Mouse (Mus musculus): ENCODE data around the gene Ppa1. TPM values are rescaled to one million over a fixed set of nuclear protein-coding genes. Genes with fewer than 3 reads are reported as not detected.
A peak's percentile ranks its signal among the peaks of the same experiment; 100 is the strongest.
"Not testable (repeated sequence)": the region's sequence is repeated elsewhere in the genome, so short reads cannot be mapped to it uniquely, and the experiment has no call there.

Ppa1 gene
- 243 and 249 TPM in 2 replicates for polyA plus RNA-seq (2015; fragmentation: Nextera tagmentation; extraction: Ambion mirVana)

DNA sequence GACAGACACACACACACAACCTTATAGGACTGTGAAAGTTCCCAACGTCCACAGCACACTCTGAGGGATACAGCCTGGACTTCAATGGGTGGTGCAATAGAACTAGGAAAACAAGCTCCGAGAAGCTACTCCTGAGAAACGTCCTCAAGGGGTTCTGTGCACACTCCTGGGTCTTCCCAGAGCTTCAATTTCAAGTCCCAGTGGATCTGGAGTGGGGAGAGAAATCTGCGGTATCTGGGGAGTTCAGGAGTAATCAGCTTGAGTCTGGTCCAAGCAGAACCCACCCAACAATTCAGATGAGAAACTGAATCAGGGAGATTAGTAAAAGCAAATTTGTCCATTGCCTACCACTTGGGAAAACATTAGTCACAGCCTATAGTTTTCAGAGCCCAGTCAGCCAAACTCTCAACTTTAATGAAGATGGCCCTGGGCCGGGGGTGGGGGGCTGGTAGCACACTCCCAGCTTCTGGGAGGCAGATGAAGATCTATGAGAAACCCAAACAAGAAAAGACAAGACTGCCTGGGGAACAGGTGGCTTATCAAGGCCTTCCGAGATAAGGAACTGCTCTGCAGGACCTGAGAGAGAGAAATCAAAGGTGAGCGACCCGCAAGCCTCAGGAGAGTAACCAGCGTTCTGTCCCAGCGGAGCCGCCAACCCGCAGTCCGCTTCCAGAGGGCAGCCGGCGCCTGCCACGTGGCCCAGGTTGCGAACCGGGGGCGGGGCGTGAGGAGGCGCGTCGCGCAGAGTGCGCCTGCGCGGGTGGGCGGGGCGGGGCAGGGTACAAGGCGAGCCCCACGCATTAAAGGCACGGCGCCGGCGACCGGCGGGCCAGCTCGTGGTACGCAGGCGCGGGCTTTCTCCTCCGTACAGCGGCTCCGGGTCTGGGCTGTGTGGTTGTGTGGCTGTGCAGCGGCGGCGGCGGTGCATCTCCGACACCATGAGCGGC, at the start of gene Ppa1:
Ppa1 (plus strand) TSS at position 763 of the 947 bp plus-strand sequence.
- peaks cover 7% of the 10 kb centered on the region for H3K36me3 ChIP-seq
- H3K4me1 ChIP-seq = peaks cover 21% of the 10 kb centered on the region
- no peaks in the 10 kb centered on the region for H3K27me3 ChIP-seq

GRCm38 (mm10) chr10:61599556-61600114, 48.7 kb upstream of the Ppa1 start:
- peaks cover 4% of the 10 kb centered on the region for H3K4me1 ChIP-seq
- no peak overlapping the region for H3K4me3 ChIP-seq
- H3K27me3 ChIP-seq = peaks cover 3% of the 10 kb centered on the region; the same call in 1 of the 2 replicates
- 37% methylated on average over 9 of the region's 9 CpGs for WGBS
- H3K9me3 ChIP-seq = no peaks in the 10 kb centered on the region
- H3K4me2 ChIP-seq (replicated peaks) = no peak overlapping the region
- no peak overlapping the region for H3K27ac ChIP-seq (replicated peaks)
- ATAC-seq (replicated peaks) = no peak
- no peaks in the 10 kb centered on the region for H3K36me3 ChIP-seq
- H3K9ac ChIP-seq (replicated peaks) = no peak overlapping the region

More for the DNA sequence above, at the start of gene Ppa1:
- peak within 1 kb of the TSS; percentile 86 for H3K27ac ChIP-seq (replicated peaks)
- peak within 1 kb of the TSS; percentile 92 for H3K9ac ChIP-seq (replicated peaks)
- WGBS = 2% methylated on average over 43 of the region's 50 CpGs
- ATAC-seq (replicated peaks) = peak; percentile 99
- peak within 1 kb of the TSS; percentile 87 for H3K4me3 ChIP-seq
- H3K4me2 ChIP-seq (replicated peaks) = peak within 1 kb of the TSS; percentile 81
- H3K9me3 ChIP-seq = no peaks in the 10 kb centered on the region

GRCm38 (mm10) chr10:61602283-61603033, 45.9 kb upstream of the Ppa1 start:
- no peak overlapping the region for H3K27ac ChIP-seq (replicated peaks)
- no peak overlapping the region for H3K4me3 ChIP-seq
- H3K9me3 ChIP-seq = no peaks in the 10 kb centered on the region
- peak; percentile 71 for ATAC-seq (replicated peaks)
- no peaks in the 10 kb centered on the region; the same call in 1 of the 2 replicates for H3K4me1 ChIP-seq
- no peak overlapping the region for H3K9ac ChIP-seq (replicated peaks)
- no peak overlapping the region for H3K4me2 ChIP-seq (replicated peaks)
- 16% methylated on average over 14 of the region's 14 CpGs for WGBS
- no peaks in the 10 kb centered on the region for H3K27me3 ChIP-seq
- no peaks in the 10 kb centered on the region for H3K36me3 ChIP-seq

- Histone ChIP-seq H3K36me3 (no peaks in the 10 kb centered on the region), H3K27ac (replicated peaks) (no peak overlapping the region), H3K9ac (replicated peaks) (no peak overlapping the region), H3K4me1 (no peaks in the 10 kb centered on the region; the same call in 1 of the 2 replicates), H3K4me2 (replicated peaks) (no peak overlapping the region), H3K9me3 (no peaks in the 10 kb centered on the region), H3K27me3 (no peaks in the 10 kb centered on the region), H3K4me3 (no peak overlapping the region)
- no peak for ATAC-seq (replicated peaks)
- 68% methylated on average over 10 of the region's 10 CpGs for WGBS
Measured at GRCm38 (mm10) chr10:61604376-61605065, 43.8 kb upstream of the Ppa1 start.

DNA sequence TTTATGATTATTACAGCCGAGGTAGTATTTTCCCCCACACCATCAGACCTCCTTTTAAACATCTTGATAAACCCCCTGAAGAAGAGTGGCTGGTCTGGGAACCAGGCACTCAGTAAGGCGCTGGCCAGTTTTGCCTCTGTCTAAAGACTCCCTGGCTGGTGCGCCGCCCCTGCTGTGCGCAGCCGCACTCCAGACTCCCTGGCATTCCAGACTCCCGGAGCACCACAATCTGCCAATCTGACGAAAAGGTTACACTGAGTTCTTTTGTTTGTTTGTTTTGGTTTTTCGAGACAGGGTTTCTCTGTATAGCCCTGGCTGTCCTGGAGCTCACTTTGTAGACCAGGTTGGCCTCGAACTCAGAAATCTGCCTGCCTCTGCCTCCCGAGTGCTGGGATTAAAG, 43.0 kb upstream of the Ppa1 start:
- not testable (repeated sequence) for H3K4me3 ChIP-seq; H3K27me3 ChIP-seq; ATAC-seq (replicated peaks); H3K27ac ChIP-seq (replicated peaks); H3K36me3 ChIP-seq; H3K9ac ChIP-seq (replicated peaks); H3K4me1 ChIP-seq; H3K9me3 ChIP-seq; H3K4me2 ChIP-seq (replicated peaks)
- 65% methylated on average over 11 of the region's 11 CpGs for WGBS

DNA sequence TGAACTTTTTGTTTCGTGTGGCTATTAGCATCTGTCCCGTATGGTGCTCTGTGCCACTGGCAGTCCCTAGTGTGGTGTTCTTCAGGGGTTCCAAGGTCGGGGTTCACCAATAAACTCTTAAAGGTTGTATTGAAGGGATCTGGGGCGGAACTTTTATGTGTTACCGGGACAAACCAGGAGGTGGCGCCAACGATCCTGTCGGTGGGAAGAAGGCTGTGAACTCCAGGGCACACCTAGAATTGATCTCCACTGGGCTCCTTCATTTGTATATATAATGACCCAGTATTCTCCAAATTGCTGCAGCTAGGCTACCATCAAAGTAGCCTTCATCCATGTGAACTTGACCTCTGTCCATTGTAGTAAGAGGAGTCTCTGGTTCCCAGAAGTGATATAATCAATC, 42.5 kb upstream of the Ppa1 start:
- H3K4me1 ChIP-seq = no peaks in the 10 kb centered on the region; the same call in 1 of the 2 replicates
- no peaks in the 10 kb centered on the region for H3K36me3 ChIP-seq
- no peak for ATAC-seq (replicated peaks)
- no peak overlapping the region for H3K9ac ChIP-seq (replicated peaks)
- H3K4me2 ChIP-seq (replicated peaks) = no peak overlapping the region
- WGBS = 17% methylated on average over 8 of the region's 8 CpGs
- no peak overlapping the region for H3K4me3 ChIP-seq
- no peaks in the 10 kb centered on the region for H3K27me3 ChIP-seq
- no peak overlapping the region for H3K27ac ChIP-seq (replicated peaks)
- H3K9me3 ChIP-seq = no peaks in the 10 kb centered on the region

GRCm38 (mm10) chr10:61608233-61608632, 40.1 kb upstream of the Ppa1 start:
- Histone ChIP-seq H3K4me3 (no peak overlapping the region), H3K27ac (replicated peaks) (no peak overlapping the region), H3K4me2 (replicated peaks) (no peak overlapping the region), H3K27me3 (0 out of 2 replicates have a peak, but pooled peaks cover 3% of the 10 kb centered on the region), H3K9ac (replicated peaks) (no peak overlapping the region), H3K4me1 (no peaks in the 10 kb centered on the region), H3K9me3 (no peaks in the 10 kb centered on the region), H3K36me3 (no peaks in the 10 kb centered on the region)
- no peak for ATAC-seq (replicated peaks)

GRCm38 (mm10) chr10:61610650-61611235, 37.6 kb upstream of the Ppa1 start:
- Histone ChIP-seq H3K27me3 (0 out of 2 replicates have a peak, but pooled peaks cover 3% of the 10 kb centered on the region), H3K9ac (replicated peaks) (no peak overlapping the region), H3K36me3 (no peaks in the 10 kb centered on the region), H3K4me3 (no peak overlapping the region), H3K27ac (replicated peaks) (no peak overlapping the region), H3K4me1 (no peaks in the 10 kb centered on the region), H3K9me3 (no peaks in the 10 kb centered on the region), H3K4me2 (replicated peaks) (no peak overlapping the region)
- ATAC-seq (replicated peaks) = no peak
- 75% methylated on average over 8 of the region's 8 CpGs for WGBS

GRCm38 (mm10) chr10:61614311-61614710, 34.0 kb upstream of the Ppa1 start:
- H3K9ac ChIP-seq (replicated peaks) = no peak overlapping the region
- no peak for ATAC-seq (replicated peaks)
- H3K4me2 ChIP-seq (replicated peaks) = no peak overlapping the region
- no peaks in the 10 kb centered on the region for H3K36me3 ChIP-seq
- no peaks in the 10 kb centered on the region for H3K4me1 ChIP-seq
- H3K9me3 ChIP-seq = no peaks in the 10 kb centered on the region
- H3K4me3 ChIP-seq = no peak overlapping the region
- 0 out of 2 replicates have a peak, but pooled peaks cover 3% of the 10 kb centered on the region for H3K27me3 ChIP-seq
- WGBS = 44% methylated on average over 7 of the region's 7 CpGs
- no peak overlapping the region for H3K27ac ChIP-seq (replicated peaks)

DNA sequence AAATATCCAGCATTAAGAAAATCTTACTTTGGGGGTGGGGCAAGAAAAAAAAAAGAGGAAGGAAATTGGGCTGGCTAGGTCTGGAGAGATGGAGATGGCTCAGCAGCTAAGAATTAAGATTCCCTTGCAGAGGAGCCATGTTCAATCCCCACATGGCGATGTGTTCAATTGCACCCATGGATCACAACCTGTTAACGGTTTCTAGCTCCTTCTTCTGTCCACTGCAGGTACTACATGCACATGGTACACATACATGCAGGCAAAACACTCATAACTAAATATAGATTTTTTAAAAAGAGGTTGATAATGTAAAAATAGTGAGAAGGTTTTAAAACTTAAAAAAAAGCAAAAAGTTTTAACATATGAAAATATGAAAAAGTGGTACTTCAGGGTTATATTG, 29.8 kb upstream of the Ppa1 start:
- ATAC-seq (replicated peaks) = no peak

GRCm38 (mm10) chr10:61621681-61622080, 26.7 kb upstream of the Ppa1 start:
- peaks cover 12% of the 10 kb centered on the region for H3K4me1 ChIP-seq
- no peak overlapping the region for H3K4me3 ChIP-seq
- peaks cover 20% of the 10 kb centered on the region; the same call in 1 of the 2 replicates for H3K27me3 ChIP-seq
- no peak for ATAC-seq (replicated peaks)
- H3K27ac ChIP-seq (replicated peaks) = 0 out of 2 replicates have a peak overlapping the region, but pooled peaks have one; percentile 11
- WGBS = 21% methylated on average over 9 of the region's 9 CpGs
- H3K36me3 ChIP-seq = no peaks in the 10 kb centered on the region
- H3K4me2 ChIP-seq (replicated peaks) = no peak overlapping the region
- H3K9ac ChIP-seq (replicated peaks) = no peak overlapping the region
- H3K9me3 ChIP-seq = no peaks in the 10 kb centered on the region

More for the DNA sequence above, 29.8 kb upstream of the Ppa1 start:
- Histone ChIP-seq H3K9ac (replicated peaks) (no peak overlapping the region), H3K36me3 (no peaks in the 10 kb centered on the region), H3K4me1 (no peaks in the 10 kb centered on the region), H3K4me2 (replicated peaks) (no peak overlapping the region), H3K4me3 (no peak overlapping the region), H3K27me3 (no peaks in the 10 kb centered on the region), H3K27ac (replicated peaks) (no peak overlapping the region), H3K9me3 (no peaks in the 10 kb centered on the region)
- WGBS = 79% methylated on average over 2 of the region's 2 CpGs
